10 mouse cellular contexts compared by ENCODE assay signal in the genomic region with DNA sequence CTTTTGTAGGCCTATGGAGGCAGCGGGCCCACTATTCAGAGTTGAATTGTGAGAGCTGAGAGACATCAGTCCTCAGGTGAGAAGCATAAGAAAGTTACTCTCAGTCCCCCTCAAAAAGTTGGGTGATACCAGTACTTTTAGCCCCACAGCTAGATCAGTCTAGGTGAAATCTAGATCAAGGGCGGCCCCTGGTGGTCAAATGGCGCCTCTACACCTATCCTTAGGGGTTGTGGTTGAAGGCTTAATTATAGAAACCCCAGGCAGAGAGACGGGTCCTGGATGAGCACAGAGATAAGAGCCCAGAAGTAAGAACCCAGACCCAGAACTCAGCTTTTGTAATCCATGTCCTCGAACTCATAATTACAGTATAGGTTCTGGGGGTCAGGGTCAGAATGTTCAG. TPM values are rescaled to one million over a fixed set of nuclear protein-coding genes. Genes with fewer than 3 reads are reported as not detected.
A peak's percentile ranks its signal among the peaks of the same experiment; 100 is the strongest.
DNase-seq lines count a peak whose midpoint lies in the region; ATAC-seq lines count a peak whose summit lies in the region.
"Had no signal": no experiment of that assay in that cellular context is flagged by ENCODE, and none has a peak within 500 bp of the region (broad histone marks: within the 10 kb centered on the region; RNA-seq: fewer than 3 reads in every experiment).

No protein-coding gene starts in this region.

- H3K9ac ChIP-seq in forebrain, embryonic 14.5 days (ENCODE audit: low read length), result no peak overlapping the region
- H3K9ac ChIP-seq in liver, embryonic 11.5 days (ENCODE audit: low read depth, low read length), result no peak overlapping the region
- H3K9ac ChIP-seq in neural tube, embryonic 13.5 days, result no peak overlapping the region
- H3K9ac ChIP-seq: embryonic facial prominence, embryonic 15.5 days; midbrain, embryonic 12.5 days had no signal

- H3K4me3 ChIP-seq in forebrain, embryonic 14.5 days (ENCODE audit: low read depth, low read length), result no peak overlapping the region
- H3K4me3 ChIP-seq in liver, embryonic 11.5 days (ENCODE audit: low read depth, low read length), result no peak overlapping the region
- H3K4me3 ChIP-seq in neural tube, embryonic 13.5 days, result no peak overlapping the region
- H3K4me3 ChIP-seq: embryonic facial prominence, embryonic 15.5 days; midbrain, embryonic 12.5 days had no signal

- H3K9me3 ChIP-seq in forebrain, embryonic 14.5 days (replicated peaks; ENCODE audit: control insufficient read depth, low read length), result no peaks in the 10 kb centered on the region
- no peaks in the 10 kb centered on the region for H3K9me3 ChIP-seq in liver, embryonic 11.5 days (ENCODE audit: control insufficient read depth, low read length)
- no peaks in the 10 kb centered on the region for H3K9me3 ChIP-seq in neural tube, embryonic 13.5 days
- H3K9me3 ChIP-seq: embryonic facial prominence, embryonic 15.5 days; midbrain, embryonic 12.5 days had no signal

- ATAC-seq in forebrain, embryonic 14.5 days, result peak; percentile 8; the same call in 1 of the 2 replicates
- ATAC-seq in liver, embryonic 11.5 days (replicated peaks; ENCODE audit: low FRiP score), result 0 out of 2 replicates have a peak, but pooled peaks have one; percentile 44
- ATAC-seq in neural tube, embryonic 13.5 days (ENCODE audit: low read depth), result no peak

- H3K27ac ChIP-seq in forebrain, embryonic 14.5 days (ENCODE audit: low read depth, low read length), result peak overlapping the region; percentile 95
- H3K27ac ChIP-seq in liver, embryonic 11.5 days (ENCODE audit: low read depth, low read length), result no peak overlapping the region
- peak overlapping the region; percentile 83; the same call in 1 of the 2 replicates for H3K27ac ChIP-seq in neural tube, embryonic 13.5 days (replicated peaks)
- H3K27ac ChIP-seq: embryonic facial prominence, embryonic 15.5 days; midbrain, embryonic 12.5 days had no signal

- DNase-seq in ovary, postnatal 10 days (ENCODE audit: low spot score), result peak; percentile 72
- DNase-seq in ovary, adult 18-20 months (ENCODE audit: low spot score), result no peak
- peak; percentile 82 for DNase-seq in c-Kit-positive CD71-positive TER-119-positive erythroid progenitor cells, embryonic 14.5 days (ENCODE audit: low spot score)
- DNase-seq in forebrain, embryonic 14.5 days (ENCODE audit: low spot score), result peak; percentile 94
- DNase-seq in induced T-regulatory cell, adult 2 months (ENCODE audit: low read depth), result peak; percentile 92
- DNase-seq in liver, embryonic 11.5 days (ENCODE audit: low spot score), result peak; percentile 77
- peak; percentile 73 for DNase-seq in testis, postnatal 14 days (ENCODE audit: low spot score)

- peaks cover 35% of the 10 kb centered on the region for H3K4me1 ChIP-seq in forebrain, embryonic 14.5 days (ENCODE audit: control insufficient read depth, insufficient read depth, low read length)
- H3K4me1 ChIP-seq in liver, embryonic 11.5 days (replicated peaks; ENCODE audit: control insufficient read depth, insufficient read depth, low read length), result peaks cover 24% of the 10 kb centered on the region
- H3K4me1 ChIP-seq in neural tube, embryonic 13.5 days (replicated peaks), result peaks cover 69% of the 10 kb centered on the region

- H3K36me3 ChIP-seq in forebrain, embryonic 14.5 days (ENCODE audit: control insufficient read depth, insufficient read depth, low read length), result no peaks in the 10 kb centered on the region
- no peaks in the 10 kb centered on the region for H3K36me3 ChIP-seq in liver, embryonic 11.5 days (ENCODE audit: control insufficient read depth, insufficient read depth, low read length)
- H3K36me3 ChIP-seq in neural tube, embryonic 13.5 days, result no peaks in the 10 kb centered on the region
- H3K36me3 ChIP-seq: embryonic facial prominence, embryonic 15.5 days; midbrain, embryonic 12.5 days had no signal

- no peak overlapping the region for H3K4me2 ChIP-seq in forebrain, embryonic 14.5 days (ENCODE audit: low read length)
- no peak overlapping the region for H3K4me2 ChIP-seq in liver, embryonic 11.5 days
- H3K4me2 ChIP-seq in neural tube, embryonic 13.5 days, result no peak overlapping the region
- H3K4me2 ChIP-seq: embryonic facial prominence, embryonic 15.5 days; midbrain, embryonic 12.5 days had no signal

- WGBS in forebrain, embryonic 14.5 days, result 3% methylated on average over 5 of the region's 5 CpGs
- WGBS in liver, embryonic 11.5 days, result under 1% methylated on average over 5 of the region's 5 CpGs
- 2% methylated on average over 5 of the region's 5 CpGs for WGBS in neural tube, embryonic 13.5 days

- H3K27me3 ChIP-seq in forebrain, embryonic 14.5 days (replicated peaks; ENCODE audit: control insufficient read depth, insufficient read depth, low read length), result no peaks in the 10 kb centered on the region
- H3K27me3 ChIP-seq in liver, embryonic 11.5 days (replicated peaks; ENCODE audit: control insufficient read depth, insufficient read depth, low read length), result peaks cover 44% of the 10 kb centered on the region
- H3K27me3 ChIP-seq in neural tube, embryonic 13.5 days, result peaks cover 31% of the 10 kb centered on the region

RNA-seq across cellular contexts. Expression of a gene that starts 9.6 kb away (rescaled TPM):
- polyA plus RNA-seq in forebrain, embryonic 14.5 days (2014; fragmentation: Nextera tagmentation; extraction: Ambion mirVana), result 8.6 and 9.4 TPM in 2 replicates
- 4.5 and 4.9 TPM in 2 replicates for polyA plus RNA-seq in liver, embryonic 11.5 days (2014; fragmentation: Nextera tagmentation; extraction: Ambion mirVana)
- polyA plus RNA-seq in neural tube, embryonic 13.5 days (2015; fragmentation: Nextera tagmentation; extraction: Ambion mirVana), result 12.3 and 12.8 TPM in 2 replicates

RNA-seq across cellular contexts. Expression of a gene that starts 12.9 kb away (rescaled TPM):
- 237 and 318 TPM in 2 replicates for polyA plus RNA-seq in forebrain, embryonic 14.5 days (2014; fragmentation: Nextera tagmentation; extraction: Ambion mirVana)
- 5.0 and 7.1 TPM in 2 replicates for polyA plus RNA-seq in liver, embryonic 11.5 days (2014; fragmentation: Nextera tagmentation; extraction: Ambion mirVana)
- 28.7 and 34.4 TPM in 2 replicates for polyA plus RNA-seq in neural tube, embryonic 13.5 days (2015; fragmentation: Nextera tagmentation; extraction: Ambion mirVana)

RNA-seq across cellular contexts. Expression of a gene that starts 18.3 kb away (rescaled TPM):
- 35.2 and 41.3 TPM in 2 replicates for polyA plus RNA-seq in forebrain, embryonic 14.5 days (2014; fragmentation: Nextera tagmentation; extraction: Ambion mirVana)
- 87.8 and 90.6 TPM in 2 replicates for polyA plus RNA-seq in liver, embryonic 11.5 days (2014; fragmentation: Nextera tagmentation; extraction: Ambion mirVana)
- 35.1 and 39.8 TPM in 2 replicates for polyA plus RNA-seq in neural tube, embryonic 13.5 days (2015; fragmentation: Nextera tagmentation; extraction: Ambion mirVana)

RNA-seq across cellular contexts. Expression of a gene that starts 27.4 kb away (rescaled TPM):
- polyA plus RNA-seq in forebrain, embryonic 14.5 days (2014; fragmentation: Nextera tagmentation; extraction: Ambion mirVana), result 87.3 and 88.1 TPM in 2 replicates
- polyA plus RNA-seq in liver, embryonic 11.5 days (2014; fragmentation: Nextera tagmentation; extraction: Ambion mirVana), result 188 and 191 TPM in 2 replicates
- polyA plus RNA-seq in neural tube, embryonic 13.5 days (2015; fragmentation: Nextera tagmentation; extraction: Ambion mirVana), result 69.9 and 74.2 TPM in 2 replicates

RNA-seq across cellular contexts. Expression of a gene that starts 33.7 kb away (rescaled TPM):
- 514 and 606 TPM in 2 replicates for polyA plus RNA-seq in forebrain, embryonic 14.5 days (2014; fragmentation: Nextera tagmentation; extraction: Ambion mirVana)
- polyA plus RNA-seq in liver, embryonic 11.5 days (2014; fragmentation: Nextera tagmentation; extraction: Ambion mirVana), result 860 and 893 TPM in 2 replicates
- 766 and 971 TPM in 2 replicates for polyA plus RNA-seq in neural tube, embryonic 13.5 days (2015; fragmentation: Nextera tagmentation; extraction: Ambion mirVana)
